ENCODE assay signal across 30 mouse cellular contexts in the genomic region with DNA sequence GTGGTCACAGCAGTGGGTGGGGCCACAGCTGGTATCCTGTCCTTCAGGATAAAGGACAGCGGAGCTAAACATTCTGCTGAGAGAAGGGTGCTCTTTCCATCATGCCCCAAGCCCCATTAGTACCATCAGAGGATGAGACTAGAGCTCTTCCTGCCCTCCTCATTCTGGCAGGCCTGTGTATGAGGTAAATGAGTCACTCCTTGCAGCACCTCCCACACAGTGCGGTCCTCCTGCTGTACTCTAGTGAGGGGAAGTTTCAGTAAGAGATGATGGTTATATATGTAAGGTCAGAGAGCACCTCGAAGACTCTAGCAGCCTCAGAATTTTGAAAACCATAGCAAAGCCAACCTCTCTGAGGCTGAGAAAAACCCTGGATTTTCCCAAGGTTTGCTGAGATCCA. TPM values are rescaled to one million over a fixed set of nuclear protein-coding genes. Genes with fewer than 3 reads are reported as not detected.
DNase-seq lines count a peak whose midpoint lies in the region; ATAC-seq lines count a peak whose summit lies in the region.
"Had no signal": no experiment of that assay in that cellular context is flagged by ENCODE, and none has a peak within 500 bp of the region (broad histone marks: within the 10 kb centered on the region; RNA-seq: fewer than 3 reads in every experiment).

No protein-coding gene starts in this region.

- no peaks in the 10 kb centered on the region for H3K9me3 ChIP-seq in kidney, embryonic 14.5 days (ENCODE audit: control insufficient read depth, low read length)
- H3K9me3 ChIP-seq: embryonic facial prominence, embryonic 12.5 days; heart, embryonic 15.5 days; limb, embryonic 13.5 days; liver, embryonic 12.5 days; stomach, embryonic 15.5 days had no signal

- H3K4me3 ChIP-seq in kidney, embryonic 14.5 days (ENCODE audit: low read length): no peak overlapping the region
- H3K4me3 ChIP-seq: embryonic facial prominence, embryonic 12.5 days; heart, embryonic 15.5 days; limb, embryonic 13.5 days; liver, embryonic 12.5 days; stomach, embryonic 15.5 days had no signal

- WGBS in kidney, embryonic 14.5 days: 76% methylated on average over 3 of the region's 3 CpGs

- no peak overlapping the region for H3K4me2 ChIP-seq in kidney, embryonic 14.5 days (replicated peaks; ENCODE audit: low read depth, low read length)
- H3K4me2 ChIP-seq: embryonic facial prominence, embryonic 12.5 days; heart, embryonic 15.5 days; hindbrain, embryonic 14.5 days; limb, embryonic 13.5 days; liver, embryonic 12.5 days; midbrain, embryonic 11.5 days; stomach, embryonic 15.5 days had no signal

- peak; percentile 30 for DNase-seq in heart, adult 11 months
- no peak for DNase-seq in heart, adult 8-10 months (ENCODE audit: low spot score)
- peak; percentile 14 for DNase-seq in layer of hippocampus, adult 9-11 months
- DNase-seq in layer of hippocampus, postnatal 14 days (ENCODE audit: low spot score in 2 of 2): no peak
- DNase-seq in brain, adult 2 months (ENCODE audit: low read depth, low spot score): peak; percentile 68
- DNase-seq in left cerebral cortex, postnatal 36 days (ENCODE audit: low spot score in 2 of 2): peak; percentile 5 to 15
- no peak for DNase-seq in adipocyte (ENCODE audit: low spot score)
- DNase-seq: adrenal gland, postnatal 36 days; cerebellum, adult 11-12 months; cerebellum, postnatal 14 days; forebrain, postnatal 0 days; gastrocnemius, postnatal 10 days; heart, adult 18-20 months; heart, postnatal 36 days; kidney, adult 18-20 months; lung, adult 18-20 months; lung, postnatal 10 days; thymus, adult 2 months had no signal

- intact Hi-C loops in left cerebral cortex, postnatal 36 days (cut with DNase I): no loop called here

- no peak overlapping the region for H3K9ac ChIP-seq in kidney, embryonic 14.5 days (ENCODE audit: low read depth, low read length)
- H3K9ac ChIP-seq: embryonic facial prominence, embryonic 12.5 days; forebrain, postnatal 0 days; heart, embryonic 15.5 days; hindbrain, embryonic 14.5 days; limb, embryonic 13.5 days; liver, embryonic 12.5 days; stomach, embryonic 15.5 days had no signal

- H3K27me3 ChIP-seq in kidney, embryonic 14.5 days (ENCODE audit: control insufficient read depth, insufficient read depth, low read length): no peaks in the 10 kb centered on the region
- H3K27me3 ChIP-seq: embryonic facial prominence, embryonic 12.5 days; heart, embryonic 15.5 days; limb, embryonic 13.5 days; liver, embryonic 12.5 days; stomach, embryonic 15.5 days had no signal

- H3K4me1 ChIP-seq in kidney, embryonic 14.5 days (ENCODE audit: control insufficient read depth, insufficient read depth, low read length): no peaks in the 10 kb centered on the region
- H3K4me1 ChIP-seq: embryonic facial prominence, embryonic 12.5 days; heart, embryonic 15.5 days; limb, embryonic 13.5 days; liver, embryonic 12.5 days; stomach, embryonic 15.5 days had no signal

- no peak overlapping the region for H3K27ac ChIP-seq in kidney, embryonic 14.5 days (ENCODE audit: low read depth, low read length)
- H3K27ac ChIP-seq: embryonic facial prominence, embryonic 12.5 days; heart, embryonic 15.5 days; hindbrain, embryonic 14.5 days; kidney, postnatal 0 days; limb, embryonic 13.5 days; liver, embryonic 12.5 days; stomach, embryonic 15.5 days had no signal

- H3K36me3 ChIP-seq in kidney, embryonic 14.5 days (ENCODE audit: control insufficient read depth, insufficient read depth, low read length): no peaks in the 10 kb centered on the region
- H3K36me3 ChIP-seq: embryonic facial prominence, embryonic 12.5 days; heart, embryonic 15.5 days; limb, embryonic 13.5 days; liver, embryonic 12.5 days; stomach, embryonic 15.5 days had no signal

- no peak for ATAC-seq in kidney, embryonic 14.5 days (ENCODE audit: low FRiP score, low TSS enrichment)
- ATAC-seq: CD4-positive, CD25-positive, alpha-beta regulatory T cell, adult 4 months; forebrain, postnatal 0 days; inflammation-experienced regulatory T-cells, adult 6 months; liver, embryonic 12.5 days had no signal

RNA-seq across cellular contexts. Expression of a gene that starts 30.8 kb away (rescaled TPM):
- total RNA-seq in heart, adult 8-10 months (2022): not detected
- total RNA-seq in layer of hippocampus, postnatal 14 days (2021): 1 to 10 TPM; 7.1 to 9.7 TPM
- total RNA-seq in left cerebral cortex, postnatal 36 days (2021): 1 to 10 TPM; 6.4 to 7.2 TPM
- polyA plus RNA-seq in kidney, embryonic 14.5 days (2014; fragmentation: Nextera tagmentation; extraction: Ambion mirVana): 2.6 and 2.7 TPM in 2 replicates
- total RNA-seq: ES-E14; heart, adult 18-20 months; heart, postnatal 36 days had no signal
- polyA plus RNA-seq: CD4-positive, CD25-positive, alpha-beta regulatory T cell, adult 4 months; inflammation-experienced regulatory T-cells, adult 6 months had no signal

Comparison
In these comparisons a context has a peak if more than half of its experiments do, and no peak if none do; other contexts are left out.
1. DNase-seq: peak in heart, adult 11 months (single experiment), layer of hippocampus, adult 9-11 months (single experiment), brain, adult 2 months (single experiment) and left cerebral cortex, postnatal 36 days (2 of 2); none in heart, adult 8-10 months (single experiment), layer of hippocampus, postnatal 14 days (0 of 2) and adipocyte (single experiment).
2. RNA of a gene that starts 30.8 kb away (total RNA-seq): 7.1 to 9.7 TPM in layer of hippocampus, postnatal 14 days and 6.4 to 7.2 TPM in left cerebral cortex, postnatal 36 days; not detected in heart, adult 8-10 months; every median in the first group is over 4 times any median in the second.